Mouse (Mus musculus) urinary bladder, postnatal 4 days (tissue): ENCODE results near the gene Rtel1.

Source experiments
- DNase-seq, 2 experiments: peaks; one replicate each; pipeline ENCODE4 v3.0.0; 2021 to 2022; ENCODE audit warnings: low spot score in 2 of 2

Gene Rtel1

DNA sequence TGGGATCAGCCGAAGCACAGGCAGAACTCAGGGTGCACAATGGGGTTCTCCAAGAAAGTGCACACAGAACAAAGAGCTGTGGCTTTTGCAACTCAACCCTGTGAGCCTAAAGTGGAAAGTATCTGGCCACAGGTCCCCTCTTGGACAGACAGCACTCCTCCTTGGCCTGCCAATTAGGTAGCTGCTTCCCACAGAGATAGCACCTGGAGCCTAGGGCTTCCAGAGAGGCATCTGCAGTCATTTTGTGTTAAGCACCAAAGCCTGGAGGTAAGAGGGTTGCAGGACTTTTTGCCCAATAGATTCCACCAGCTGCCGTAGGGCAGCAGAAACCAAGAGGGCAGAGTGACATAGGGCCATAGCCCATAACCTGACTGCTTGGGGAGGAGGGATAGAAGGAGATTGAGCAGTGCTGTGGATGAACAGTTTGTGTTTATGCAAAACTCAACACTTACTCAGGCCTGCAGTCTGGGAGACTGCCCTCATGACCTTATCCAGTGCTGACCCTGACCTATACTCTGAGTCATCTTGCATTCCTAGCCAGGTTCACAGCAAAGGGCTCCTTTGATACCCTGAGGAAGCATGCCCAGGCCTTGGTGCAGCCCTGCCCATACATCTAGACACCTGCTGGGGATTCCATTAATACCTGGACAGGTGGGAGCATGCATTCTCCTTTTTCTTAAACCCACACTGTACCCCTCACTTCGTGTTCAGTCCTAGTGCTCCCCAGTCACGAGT, 70.8 kb downstream of the Rtel1 start:
- no peak for DNase-seq

DNA sequence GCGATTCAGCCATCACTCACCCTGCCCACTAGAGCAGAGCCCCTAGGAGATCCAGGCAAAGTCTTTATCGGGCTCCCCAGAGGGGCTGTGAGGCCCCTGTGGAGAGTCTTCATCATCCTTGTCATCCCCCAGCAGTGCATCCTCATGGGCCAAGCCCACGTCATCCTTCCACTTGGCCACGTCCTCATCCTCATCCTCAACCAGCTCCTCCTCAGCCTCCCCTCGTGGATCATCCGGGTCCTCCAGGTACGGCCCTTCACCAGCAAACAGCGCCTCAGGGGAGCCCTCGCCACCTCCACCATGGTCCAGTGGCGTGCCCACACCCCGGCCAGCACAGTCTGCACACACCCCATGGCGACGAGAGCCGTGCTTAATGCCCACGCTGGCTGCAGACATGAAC, 71.5 kb downstream of the Rtel1 start:
- no peak for DNase-seq

DNA sequence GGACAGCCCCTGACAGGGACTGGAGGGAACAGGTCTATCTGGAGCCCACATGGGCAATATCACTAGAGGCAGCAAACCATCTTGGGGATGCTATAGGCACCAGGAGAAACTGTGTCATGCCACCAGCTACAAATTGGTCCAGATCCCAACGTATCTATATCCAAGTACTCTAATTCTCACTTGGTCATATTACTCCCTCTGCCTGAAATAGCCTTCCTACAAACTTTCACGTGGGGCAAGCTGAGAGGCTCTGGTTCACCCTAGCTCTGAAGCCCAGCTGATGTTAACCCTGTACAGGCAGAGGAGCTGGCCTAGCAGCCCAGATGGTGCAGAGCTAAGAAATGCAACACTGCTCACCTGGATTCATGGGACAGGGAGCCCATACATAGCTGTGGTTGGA, 72.0 kb downstream of the Rtel1 start:
- DNase-seq: no peak

DNA sequence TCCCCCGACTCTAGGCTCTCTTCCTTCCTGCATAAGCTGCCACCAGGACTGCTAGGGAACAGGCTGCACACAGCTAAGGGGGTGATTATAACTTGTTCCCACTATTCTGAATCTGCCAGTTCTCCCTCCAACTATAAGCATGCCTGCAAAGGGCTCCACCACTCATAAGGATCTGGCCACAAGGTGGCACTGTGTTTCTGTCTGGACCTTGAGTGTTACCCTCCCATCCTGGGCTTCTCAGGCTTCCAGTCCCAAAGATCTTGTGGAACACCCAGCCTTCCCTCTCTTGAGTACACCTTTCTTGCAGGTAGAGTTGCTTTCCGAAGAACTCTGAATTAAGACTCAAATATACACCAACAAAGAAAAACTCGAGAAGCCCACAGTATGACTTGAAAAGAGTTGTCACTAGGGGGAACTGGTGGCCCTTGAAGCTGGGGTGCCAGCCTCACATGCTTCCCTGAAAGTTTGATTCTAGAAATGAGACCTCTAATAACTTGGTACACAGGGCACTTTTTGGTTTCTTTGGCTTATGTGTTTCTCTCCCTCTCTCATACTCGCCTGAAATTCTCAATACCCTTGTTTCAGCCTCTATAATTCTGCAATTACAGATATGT, 73.2 kb downstream of the Rtel1 start:
- DNase-seq: peak; percentile 70 to 89

DNA sequence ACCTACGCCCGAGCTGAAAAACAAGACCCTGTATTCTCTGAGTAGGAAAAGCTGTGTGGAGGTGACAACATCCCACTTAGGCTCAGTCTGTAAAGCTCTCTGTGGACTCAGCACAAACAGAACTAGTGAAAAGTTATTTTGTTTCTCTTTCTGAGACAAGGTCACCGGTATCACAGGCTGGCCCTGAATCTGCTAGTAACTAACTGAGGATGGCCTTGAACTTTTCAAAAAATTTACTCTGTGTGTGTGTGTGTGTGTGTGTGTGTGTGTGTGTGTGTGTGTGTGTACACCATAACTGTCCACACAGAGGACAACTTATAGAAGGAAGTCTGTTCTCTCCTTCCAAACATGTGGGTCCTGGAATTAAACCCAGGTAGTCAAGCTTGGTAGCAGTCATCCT, 74.5 kb downstream of the Rtel1 start:
- no peak for DNase-seq

DNA sequence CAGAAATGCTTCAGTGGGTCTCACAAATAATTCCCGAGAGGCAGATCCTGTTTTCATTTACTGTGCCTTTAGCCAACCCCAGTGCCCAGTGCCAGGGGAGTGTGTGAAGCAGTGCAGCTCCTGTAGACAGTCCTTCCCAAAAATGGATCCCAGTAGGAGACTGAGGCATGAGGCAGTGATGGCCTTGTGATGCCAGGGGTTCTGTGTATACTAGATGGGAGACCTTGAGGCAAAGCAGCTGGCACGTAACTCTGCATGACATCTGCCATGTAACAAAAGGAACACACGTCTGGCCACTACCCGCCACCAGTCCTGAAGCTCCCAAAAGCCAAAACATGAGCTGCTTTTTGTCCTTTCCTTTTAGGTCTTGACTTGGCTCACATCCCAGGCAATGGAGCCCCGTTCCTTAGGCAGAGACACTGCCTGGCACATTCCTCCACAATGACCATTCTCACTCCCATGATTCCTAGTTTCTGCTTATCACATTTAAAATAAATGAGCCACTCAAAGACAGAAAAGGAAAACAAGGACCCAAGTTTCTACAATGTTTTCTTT, 77.7 kb downstream of the Rtel1 start:
- no peak for DNase-seq

DNA sequence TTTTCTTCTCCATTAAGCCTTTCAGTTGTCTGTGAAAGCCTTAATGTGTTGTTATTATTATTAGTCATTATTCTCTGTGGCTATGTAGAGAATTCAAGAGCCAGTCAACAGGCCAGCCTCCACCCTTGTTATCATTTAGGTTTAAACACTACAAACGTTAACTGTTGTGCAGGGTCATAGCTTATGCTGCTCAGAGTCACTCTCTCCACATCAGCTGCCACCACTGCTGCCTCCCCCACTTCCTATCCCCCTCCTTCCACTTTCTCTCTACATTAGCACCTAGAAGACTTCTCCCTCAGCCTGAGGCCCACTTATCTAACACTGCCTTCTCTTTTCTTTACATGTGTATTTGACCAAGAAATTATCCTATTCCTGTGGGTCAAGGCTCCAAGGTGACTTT, 82.0 kb downstream of the Rtel1 start:
- DNase-seq: no peak

DNA sequence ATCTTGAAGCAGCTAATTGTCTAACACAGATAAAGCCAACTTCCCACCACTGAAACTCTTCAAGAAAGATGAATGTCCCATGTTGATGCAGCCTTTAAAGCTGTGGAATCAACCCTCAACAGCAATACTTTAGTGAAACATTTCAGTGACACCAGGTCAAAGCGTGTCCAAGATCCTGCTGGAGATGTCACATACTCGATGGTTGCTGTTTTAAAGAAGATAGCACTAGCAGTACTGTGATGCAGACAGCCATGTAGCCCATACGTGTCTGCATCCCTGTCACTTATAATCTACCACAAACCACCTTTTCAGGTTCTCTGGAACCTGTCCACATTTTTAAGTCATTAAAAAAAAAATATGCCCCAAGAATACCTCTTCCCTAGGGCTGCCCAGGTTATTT, 84.2 kb downstream of the Rtel1 start:
- no peak for DNase-seq
